Mouse (Mus musculus) limb, embryonic 14.5 days (tissue): ENCODE measurements around the gene Snx13. TPM values are rescaled to one million over a fixed set of nuclear protein-coding genes. Genes with fewer than 3 reads are reported as not detected.

Source experiments
- ATAC-seq: fragments of 200-750 bp; cut with Nextera tagmentation; 2 replicates; pipeline ENCODE4 v1.8.0; 2017; ENCODE audit warnings: low read depth, moderate number of reproducible peaks, moderate TSS enrichment; ENCODE audit not compliant: low FRiP score
- DNase-seq: peaks from one replicate; pipeline ENCODE4 v3.0.0-alpha.2; 2015; ENCODE audit warnings: low spot score
- H3K27ac ChIP-seq: fragments of 300-500 bp; sonication (generic); replicated peaks from 2 replicates; pipeline ENCODE4 v1.5.1; 2014; ENCODE audit warnings: low read depth, mild to moderate bottlenecking, low read length, moderate library complexity, mixed read lengths
- H3K27me3 ChIP-seq: fragments of 300-500 bp; sonication (generic); 2 replicates; pipeline ENCODE4 v1.6.1; 2014; ENCODE audit warnings: low read length, mixed read lengths; ENCODE audit not compliant: control insufficient read depth, insufficient read depth
- H3K36me3 ChIP-seq: fragments of 300-500 bp; sonication (generic); 2 replicates; pipeline ENCODE4 v1.6.1; 2014; ENCODE audit warnings: mild to moderate bottlenecking, low read length, moderate library complexity, mixed read lengths; ENCODE audit not compliant: control insufficient read depth, insufficient read depth
- H3K4me1 ChIP-seq: fragments of 300-500 bp; sonication (generic); 2 replicates; pipeline ENCODE4 v1.6.1; 2014; ENCODE audit warnings: antibody characterized with exemption, low read length, mixed read lengths; ENCODE audit not compliant: control insufficient read depth, insufficient read depth
- H3K4me2 ChIP-seq: fragments of 300-500 bp; sonication (generic); replicated peaks from 2 replicates; pipeline ENCODE4 v1.6.1; 2014; ENCODE audit warnings: low read depth, mild to moderate bottlenecking, low read length, moderate library complexity; ENCODE audit not compliant: severe bottlenecking
- H3K4me3 ChIP-seq: fragments of 300-500 bp; sonication (generic); replicated peaks from 2 replicates; pipeline ENCODE4 v1.5.1; 2014; ENCODE audit warnings: low read length
- H3K9ac ChIP-seq: fragments of 300-500 bp; sonication (generic); 2 replicates; pipeline ENCODE4 v1.6.1; 2014; ENCODE audit warnings: mild to moderate bottlenecking, low read depth, low read length, moderate library complexity; ENCODE audit not compliant: severe bottlenecking
- H3K9me3 ChIP-seq: fragments of 300-500 bp; sonication (generic); 2 replicates; pipeline ENCODE4 v1.6.1; 2016; ENCODE audit warnings: low read length; ENCODE audit not compliant: control insufficient read depth
- POLR2A ChIP-seq: fragments of 200-500 bp; IDR thresholded peaks from 2 replicates; pipeline ENCODE4 v1.8.0; 2012; ENCODE audit warnings: inconsistent platforms, mild to moderate bottlenecking, moderate library complexity, borderline replicate concordance; ENCODE audit not compliant: insufficient read depth, insufficient read length; ENCODE audit errors: extremely low read depth
- WGBS: fragments of 180-500 bp; shearing (Covaris S2); extraction: QIAGEN DNeasy Blood & Tissue Kit; methylation state at CpG from one replicate; pipeline ENCODE4 v1.1.7; 2014; 5-methylcytosine and 5-hydroxymethylcytosine counted together
- polyA plus RNA-seq, 2 experiments: library from polyadenylated mRNA; depleted of rRNA in 1 of 2; stranded (reverse) in 1 of 2; unstranded in 1 of 2; fragments of >200 nt; fragmentation: Nextera tagmentation in 1 of 2; extraction: Ambion mirVana in 1 of 2; gene quantifications; 2 replicates each; pipeline versions ENCODE4 v1.2.1 to v1.2.3; 2012 to 2014

Gene Snx13
- polyA plus RNA-seq, 2 experiments, result 10.6 to 25.4 TPM

DNA sequence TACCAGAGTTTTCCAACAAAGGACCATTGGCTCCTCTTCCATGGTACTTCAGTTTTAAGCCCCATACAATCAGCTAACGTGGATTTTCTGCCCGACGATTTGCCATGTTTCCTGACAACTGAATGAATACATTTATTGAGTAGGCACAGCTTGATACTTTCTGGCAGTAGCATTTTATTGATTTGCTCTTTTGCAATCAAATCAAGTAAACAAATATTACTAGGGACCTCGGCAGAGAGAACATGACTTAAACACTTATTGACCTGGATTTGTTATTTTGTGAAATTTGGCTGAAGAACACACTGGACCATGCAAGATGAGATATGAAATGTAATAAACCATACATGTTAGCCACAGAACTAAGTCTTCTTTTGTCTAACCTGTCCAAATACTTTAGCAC lies 123.3 kb downstream of the Snx13 start:
- Histone ChIP-seq H3K4me3 (no peak overlapping the region), H3K9me3 (no peaks in the 10 kb centered on the region), H3K4me1 (no peaks in the 10 kb centered on the region), H3K4me2 (no peak overlapping the region), H3K36me3 (no peaks in the 10 kb centered on the region), H3K9ac (no peak overlapping the region), H3K27ac (no peak overlapping the region), H3K27me3 (no peaks in the 10 kb centered on the region)
- whole genome bisulfite sequencing, result 65% methylated on average over 4 of the region's 4 CpGs
- no peak for TF ChIP-seq POLR2A
- no peak for ATAC-seq
- no peak for DNase-seq

GRCm38 (mm10) chr12:35175938-35176337 lies 129.0 kb downstream of the Snx13 start:
- 16% methylated on average over 8 of the region's 8 CpGs for WGBS
- DNase-seq (no peak), ATAC-seq (no peak)
- H3K27ac ChIP-seq, result no peak overlapping the region
- no peak overlapping the region for H3K9ac ChIP-seq
- no peak overlapping the region for H3K4me3 ChIP-seq
- H3K36me3 ChIP-seq, result no peaks in the 10 kb centered on the region
- H3K9me3 ChIP-seq, result no peaks in the 10 kb centered on the region
- no peak for TF ChIP-seq POLR2A
- no peaks in the 10 kb centered on the region for H3K27me3 ChIP-seq
- H3K4me1 ChIP-seq, result no peaks in the 10 kb centered on the region
- no peak overlapping the region for H3K4me2 ChIP-seq

GRCm38 (mm10) chr12:35176628-35177027 lies 129.6 kb downstream of the Snx13 start:
- H3K36me3 ChIP-seq, result no peaks in the 10 kb centered on the region
- 49% methylated on average over 3 of the region's 3 CpGs for WGBS
- H3K4me3 ChIP-seq, result no peak overlapping the region

GRCm38 (mm10) chr12:35182675-35183074 lies 135.7 kb downstream of the Snx13 start:
- Histone ChIP-seq H3K36me3 (no peaks in the 10 kb centered on the region), H3K27me3 (no peaks in the 10 kb centered on the region), H3K9ac (no peak overlapping the region), H3K9me3 (no peaks in the 10 kb centered on the region), H3K4me2 (no peak overlapping the region), H3K27ac (no peak overlapping the region), H3K4me3 (no peak overlapping the region), H3K4me1 (no peaks in the 10 kb centered on the region)
- WGBS, result 7% methylated on average over 3 of the region's 3 CpGs
- peak; percentile 78; the same call in 1 of the 2 replicates for ATAC-seq
- peak; percentile 88 for DNase-seq
- no peak for TF ChIP-seq POLR2A

More at GRCm38 (mm10) chr12:35176628-35177027, 129.6 kb downstream of the Snx13 start:
- H3K27ac ChIP-seq, result no peak overlapping the region
- H3K9ac ChIP-seq, result no peak overlapping the region
- no peak overlapping the region for H3K4me2 ChIP-seq
- DNase-seq, result no peak
- no peak for ATAC-seq
- H3K9me3 ChIP-seq, result no peaks in the 10 kb centered on the region
- TF ChIP-seq POLR2A, result no peak
- no peaks in the 10 kb centered on the region for H3K27me3 ChIP-seq
- no peaks in the 10 kb centered on the region for H3K4me1 ChIP-seq

GRCm38 (mm10) chr12:35184261-35184660 lies 137.3 kb downstream of the Snx13 start:
- no peaks in the 10 kb centered on the region for H3K9me3 ChIP-seq
- WGBS, result 79% methylated on average over 5 of the region's 5 CpGs

More at GRCm38 (mm10) chr12:35184261-35184660, 137.3 kb downstream of the Snx13 start:
- Histone ChIP-seq H3K27me3 (no peaks in the 10 kb centered on the region), H3K4me2 (no peak overlapping the region), H3K27ac (no peak overlapping the region), H3K4me3 (no peak overlapping the region), H3K9ac (no peak overlapping the region), H3K36me3 (no peaks in the 10 kb centered on the region), H3K4me1 (no peaks in the 10 kb centered on the region)
- TF ChIP-seq POLR2A, result no peak
- DNase-seq, result no peak
- ATAC-seq, result no peak
